Mouse (Mus musculus) testis, adult 2 months (tissue): ENCODE data around the gene Galnt7. TPM values are rescaled to one million over a fixed set of nuclear protein-coding genes. Genes with fewer than 3 reads are reported as not detected.

Experiments used
- H3K27ac ChIP-seq: fragments of 200-500 bp; 2 replicates; pipeline ENCODE4 v1.5.1; 2012; ENCODE audit warnings: low read depth, low read length; ENCODE audit not compliant: control insufficient read depth, insufficient read depth
- H3K27me3 ChIP-seq: fragments of 200-500 bp; 2 replicates; pipeline ENCODE4 v1.6.1; 2012; ENCODE audit warnings: mild to moderate bottlenecking, low read length, moderate library complexity; ENCODE audit not compliant: control insufficient read depth, insufficient read depth
- H3K36me3 ChIP-seq: fragments of 200-500 bp; 2 replicates; pipeline ENCODE4 v1.6.1; 2012; ENCODE audit warnings: mild to moderate bottlenecking, low read length; ENCODE audit not compliant: control insufficient read depth, insufficient read depth
- H3K4me1 ChIP-seq: fragments of 200-500 bp; 2 replicates; pipeline ENCODE4 v1.6.1; 2012; ENCODE audit warnings: low read length; ENCODE audit not compliant: control insufficient read depth, insufficient read depth
- H3K4me3 ChIP-seq: fragments of 200-500 bp; 2 replicates; pipeline ENCODE4 v1.5.1; 2012; ENCODE audit warnings: low read depth, mild to moderate bottlenecking, low read length, moderate library complexity, mixed read lengths; ENCODE audit not compliant: control insufficient read depth
- CTCF ChIP-seq: fragments of 200-500 bp; IDR thresholded peaks from 2 replicates; pipeline ENCODE4 v1.5.1; 2012; ENCODE audit warnings: low read depth, mild to moderate bottlenecking, inconsistent platforms, low read length, moderate library complexity; ENCODE audit not compliant: control insufficient read depth, insufficient read depth, insufficient replicate concordance
- POLR2A ChIP-seq: fragments of 200-500 bp; IDR thresholded peaks from 2 replicates; pipeline ENCODE4 v1.6.1; 2012; ENCODE audit warnings: low read depth, mild to moderate bottlenecking, inconsistent platforms, low read length, moderate library complexity; ENCODE audit not compliant: control insufficient read depth
- polyA plus RNA-seq: library from polyadenylated mRNA; depleted of rRNA; stranded (reverse); fragments of >200 nt; gene quantifications from 2 replicates; pipeline ENCODE4 v1.2.3, GENCODE M21; 2012; rRNA removed

Galnt7 gene
- polyA plus RNA-seq, 1 experiment, result 4.9 TPM

DNA sequence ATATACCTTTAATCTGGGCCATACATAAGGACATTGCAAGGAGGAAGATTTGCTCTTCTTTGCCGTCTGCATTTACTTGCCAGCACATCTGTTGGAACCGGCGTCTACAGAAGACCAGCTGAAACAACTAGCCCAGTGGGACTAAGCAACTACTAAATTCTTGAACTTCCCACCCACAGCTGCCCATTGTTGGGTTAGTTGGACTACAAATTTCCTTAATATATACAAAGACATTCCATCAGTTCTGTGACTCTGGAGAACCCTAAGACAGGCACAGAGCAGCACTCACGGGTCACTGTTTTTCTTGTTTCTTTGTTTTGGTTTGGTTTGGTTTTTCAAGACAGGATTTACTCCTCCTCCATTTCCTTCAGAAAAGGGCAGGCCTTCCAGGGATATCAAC is 172.2 kb downstream of the Galnt7 start:
- Histone ChIP-seq H3K27ac (no peak overlapping the region), H3K27me3 (no peaks in the 10 kb centered on the region), H3K4me1 (no peaks in the 10 kb centered on the region), H3K36me3 (no peaks in the 10 kb centered on the region), H3K4me3 (no peak overlapping the region)
- TF ChIP-seq POLR2A, result no peak
- TF ChIP-seq CTCF, result no peak

DNA sequence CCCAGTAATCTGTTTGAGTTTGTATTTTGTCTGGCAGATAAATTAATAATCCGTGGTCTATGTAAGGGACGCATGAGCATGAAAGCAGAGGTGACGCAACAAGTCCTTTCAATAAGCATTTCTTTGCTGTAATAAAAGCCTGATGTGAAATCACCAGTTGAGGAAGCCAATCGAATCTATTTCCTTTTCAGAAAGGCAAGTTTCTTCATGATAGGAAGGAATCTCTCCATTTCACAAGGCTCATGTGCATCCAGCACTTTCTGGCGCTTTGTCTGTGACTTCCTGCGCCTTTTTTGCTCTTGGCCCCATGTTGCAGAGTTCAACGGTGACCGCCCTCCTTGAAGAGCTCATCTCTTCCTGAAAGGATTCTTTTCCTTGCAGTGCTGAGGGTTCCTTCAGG is 173.1 kb downstream of the Galnt7 start:
- H3K4me1 ChIP-seq, result no peaks in the 10 kb centered on the region
- no peak for TF ChIP-seq POLR2A
- H3K27ac ChIP-seq, result no peak overlapping the region
- no peaks in the 10 kb centered on the region for H3K27me3 ChIP-seq
- no peaks in the 10 kb centered on the region for H3K36me3 ChIP-seq
- no peak overlapping the region for H3K4me3 ChIP-seq

DNA sequence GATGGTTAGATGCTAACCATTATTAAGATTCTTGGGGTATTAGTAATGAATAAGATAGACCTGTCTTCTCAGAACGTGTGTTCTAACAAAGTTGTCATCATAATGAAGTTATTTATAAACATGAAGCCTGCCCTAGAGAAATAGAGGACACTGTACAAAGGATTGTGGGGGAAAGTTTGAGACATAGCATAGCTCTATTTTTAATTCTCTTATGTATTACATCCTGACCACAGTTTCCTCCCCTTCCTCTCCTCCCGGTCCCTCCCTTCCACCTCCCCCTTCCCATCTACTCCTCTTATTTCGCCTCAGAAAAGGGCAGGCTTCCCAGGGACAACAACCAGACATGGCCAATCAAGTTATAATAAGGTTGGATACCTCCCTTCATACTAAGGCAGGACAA is 174.4 kb downstream of the Galnt7 start:
- Histone ChIP-seq H3K27ac (no peak overlapping the region), H3K36me3 (no peaks in the 10 kb centered on the region), H3K27me3 (no peaks in the 10 kb centered on the region), H3K4me3 (no peak overlapping the region), H3K4me1 (no peaks in the 10 kb centered on the region)
- no peak for TF ChIP-seq CTCF
- TF ChIP-seq POLR2A, result no peak

Other genes starting within 250 kb of the Galnt7 start
- gene Scrg1, start 197.1 kb downstream of the Galnt7 start, polyA plus RNA-seq, result not detected in 2 replicates
- 10.5 and 12.9 TPM in 2 replicates for gene Sap30, start 165.2 kb downstream of the Galnt7 start, polyA plus RNA-seq
- 16.3 and 22.0 TPM in 2 replicates for gene Hmgb2, start 141.1 kb downstream of the Galnt7 start, polyA plus RNA-seq